Mouse (Mus musculus) liver, postnatal 0 days (tissue): ENCODE measurements around the gene Nodal.

Experiments used
- CTCF ChIP-seq: sonication (generic); IDR thresholded peaks from 2 replicates; pipeline ENCODE4 v1.5.1; 2016; ENCODE audit warnings: antibody characterized with exemption, low read depth
- EP300 ChIP-seq: IDR thresholded peaks from 2 replicates; pipeline ENCODE4 v1.6.1; 2016; ENCODE audit warnings: antibody characterized with exemption, low read depth, mild to moderate bottlenecking

DNA sequence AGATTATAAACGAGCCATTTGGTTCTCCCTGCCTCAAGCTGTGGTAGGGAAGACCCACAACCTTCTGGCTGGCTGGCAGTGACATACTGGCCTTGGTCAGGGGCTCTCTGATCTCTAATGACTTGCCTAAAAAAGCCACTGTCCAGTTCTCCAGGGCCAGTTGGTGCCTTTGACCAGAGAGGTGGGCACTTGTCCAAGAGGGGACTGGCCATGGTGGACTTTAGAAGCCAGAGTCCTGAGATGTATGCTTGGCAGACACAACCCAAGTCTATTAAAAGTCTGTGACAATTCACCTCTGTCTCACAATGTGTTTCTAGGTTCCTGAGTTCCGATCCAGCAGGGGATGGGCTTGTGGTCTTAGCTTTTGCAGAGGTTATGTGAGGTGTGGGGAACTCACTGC, 7.3 kb downstream of the Nodal start:
- TF ChIP-seq CTCF (no peak), EP300 (no peak)
